Mouse (Mus musculus) stomach, postnatal 0 days (tissue): ENCODE results near the gene Tgfbr2.
"Not testable (repeated sequence)": the region's sequence is repeated elsewhere in the genome, so short reads cannot be mapped to it uniquely, and the experiment has no call there.

ENCODE experiments used
- CTCF ChIP-seq: IDR thresholded peaks from 2 replicates; pipeline ENCODE4 v1.5.1; 2016; ENCODE audit warnings: antibody characterized with exemption, low read depth, mild to moderate bottlenecking, moderate library complexity
- EP300 ChIP-seq: optimal IDR thresholded peaks from 2 replicates; pipeline ENCODE3; 2016; ENCODE audit warnings: antibody characterized with exemption

DNA sequence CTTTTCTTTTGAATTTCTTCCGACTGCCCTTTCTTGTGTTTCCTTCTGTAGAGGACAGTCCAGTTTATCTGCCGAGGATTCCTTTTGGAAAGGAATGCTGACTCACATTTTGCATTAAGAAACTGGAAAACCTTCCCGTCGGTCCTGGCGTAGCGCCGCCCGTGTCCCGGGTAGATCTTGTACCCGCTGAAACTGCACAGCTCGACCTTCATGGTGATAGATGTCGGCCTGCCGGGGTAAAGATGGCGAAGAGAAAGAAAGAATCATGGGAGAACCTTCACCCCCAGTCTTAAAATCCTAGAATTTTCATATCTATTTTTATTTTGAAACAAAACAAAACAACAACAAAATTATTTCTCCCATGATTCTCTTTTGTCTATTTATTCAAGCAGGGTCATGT lies 134.3 kb downstream of the Tgfbr2 start:
- TF ChIP-seq CTCF, EP300: not testable (repeated sequence)
